Mouse (Mus musculus) cerebellum, adult (tissue): ENCODE measurements at regions not wholly inside any gene's neighbourhood (a gene's known extent, or its start where the extent isn't known, plus 50 kb on each side); places are given as distances from the start of the nearest gene placed in this dataset.

Source experiments
- ATAC-seq: cut with Nextera tagmentation; 2 replicates; pipeline ENCODE4 v1.9.2; 2017; ENCODE audit warnings: mild to moderate bottlenecking, moderate library complexity, mixed read lengths; ENCODE audit not compliant: insufficient number of reproducible peaks, low FRiP score, low TSS enrichment

- no peak for ATAC-seq
Measured at GRCm38 (mm10) chr2:3927853-3928252, 89.7 kb upstream of the Frmd4a start.

- ATAC-seq = no peak
Measured at GRCm38 (mm10) chr2:3930650-3931049, 86.9 kb upstream of the Frmd4a start.

GRCm38 (mm10) chr2:3940786-3941185, 76.7 kb upstream of the Frmd4a start:
- ATAC-seq = no peak

- ATAC-seq = no peak
Measured at GRCm38 (mm10) chr2:3941496-3941895, 76.0 kb upstream of the Frmd4a start.

GRCm38 (mm10) chr2:3947432-3947831, 70.1 kb upstream of the Frmd4a start:
- no peak for ATAC-seq

GRCm38 (mm10) chr2:3948331-3948730, 69.2 kb upstream of the Frmd4a start:
- no peak for ATAC-seq

GRCm38 (mm10) chr2:3957491-3957890, 60.0 kb upstream of the Frmd4a start:
- ATAC-seq = no peak

GRCm38 (mm10) chr2:3958065-3958641, 59.4 kb upstream of the Frmd4a start:
- no peak for ATAC-seq

GRCm38 (mm10) chr2:3958711-3959110, 58.8 kb upstream of the Frmd4a start:
- no peak for ATAC-seq

GRCm38 (mm10) chr2:3959181-3959580, 58.3 kb upstream of the Frmd4a start:
- no peak for ATAC-seq

- ATAC-seq = no peak
Measured at GRCm38 (mm10) chr2:3960213-3960612, 57.3 kb upstream of the Frmd4a start.

- peak; percentile 100 for ATAC-seq
Measured at GRCm38 (mm10) chr2:3964351-3964750, 53.2 kb upstream of the Frmd4a start.
